Mouse (Mus musculus) liver, postnatal 0 days (tissue): ENCODE measurements around the gene Grik1.

Experiments used
- CTCF ChIP-seq: sonication (generic); IDR thresholded peaks from 2 replicates; pipeline ENCODE4 v1.5.1; 2016; ENCODE audit warnings: antibody characterized with exemption, low read depth
- EP300 ChIP-seq: IDR thresholded peaks from 2 replicates; pipeline ENCODE4 v1.6.1; 2016; ENCODE audit warnings: antibody characterized with exemption, low read depth, mild to moderate bottlenecking

GRCm38 (mm10) chr16:88038503-88039091, 251.5 kb downstream of the Grik1 start:
- TF ChIP-seq CTCF (no peak), EP300 (no peak)
